Mouse (Mus musculus) kidney, adult 2 months (tissue): ENCODE measurements around the gene Gpbp1l1. TPM values are rescaled to one million over a fixed set of nuclear protein-coding genes. Genes with fewer than 3 reads are reported as not detected.

Source experiments
- DNase-seq: peaks from one replicate; pipeline ENCODE4 v3.0.0; 2021
- H3K27ac ChIP-seq: fragments of 200-500 bp; 2 replicates; pipeline ENCODE4 v1.5.1; 2012; ENCODE audit warnings: low read depth, low read length, control low read depth, inconsistent platforms; ENCODE audit not compliant: insufficient read depth
- H3K27me3 ChIP-seq: fragments of 200-500 bp; replicated peaks from 2 replicates; pipeline ENCODE4 v1.6.1; 2012; ENCODE audit warnings: mild to moderate bottlenecking, moderate library complexity, low read length, inconsistent platforms; ENCODE audit not compliant: control insufficient read depth, insufficient read depth
- H3K36me3 ChIP-seq: fragments of 200-500 bp; 2 replicates; pipeline ENCODE4 v1.6.1; 2012; ENCODE audit warnings: mild to moderate bottlenecking, moderate library complexity, low read length, inconsistent platforms; ENCODE audit not compliant: control insufficient read depth, insufficient read depth
- H3K4me1 ChIP-seq: fragments of 200-500 bp; 2 replicates; pipeline ENCODE4 v1.6.1; 2011; ENCODE audit warnings: low read length; ENCODE audit not compliant: control insufficient read depth, insufficient read depth
- H3K4me3 ChIP-seq: fragments of 200-500 bp; 2 replicates; pipeline ENCODE4 v1.5.1; 2011; ENCODE audit warnings: mild to moderate bottlenecking, low read depth, low read length, control low read depth; ENCODE audit not compliant: insufficient read depth
- CTCF ChIP-seq: fragments of 200-500 bp; conservative IDR thresholded peaks from 2 replicates; pipeline ENCODE4 v1.5.1; 2011; ENCODE audit warnings: low read depth, mild to moderate bottlenecking, control low read depth, low read length, moderate library complexity, mixed read lengths; ENCODE audit not compliant: insufficient read depth, insufficient read length
- POLR2A ChIP-seq: fragments of 200-500 bp; IDR thresholded peaks from one replicate; pipeline ENCODE4 v1.6.1; 2011; ENCODE audit warnings: low read depth, low read length, control low read depth
- WGBS: fragments of 180-500 bp; shearing (Covaris S2); methylation state at CpG from one replicate; pipeline ENCODE4 v1.1.7; 2018; 5-methylcytosine and 5-hydroxymethylcytosine counted together
- polyA plus RNA-seq: library from polyadenylated mRNA; depleted of rRNA; stranded (reverse); fragments of >200 nt; gene quantifications from 2 replicates; pipeline ENCODE4 v1.2.3, GENCODE M21; 2012; rRNA removed

Gpbp1l1 gene
- polyA plus RNA-seq, 1 experiment, result 46.7 TPM

GRCm38 (mm10) chr4:116624831-116625230 lies 67.4 kb downstream of the Gpbp1l1 start:
- Histone ChIP-seq H3K4me3 (no peak overlapping the region), H3K27ac (no peak overlapping the region), H3K4me1 (peaks cover 4% of the 10 kb centered on the region; the same call in 1 of the 2 replicates), H3K27me3 (no peaks in the 10 kb centered on the region), H3K36me3 (0 out of 2 replicates have a peak, but pooled peaks cover 2% of the 10 kb centered on the region)
- TF ChIP-seq CTCF, result no peak
- no peak for DNase-seq
- 93% methylated on average over 4 of the region's 4 CpGs for WGBS

DNA sequence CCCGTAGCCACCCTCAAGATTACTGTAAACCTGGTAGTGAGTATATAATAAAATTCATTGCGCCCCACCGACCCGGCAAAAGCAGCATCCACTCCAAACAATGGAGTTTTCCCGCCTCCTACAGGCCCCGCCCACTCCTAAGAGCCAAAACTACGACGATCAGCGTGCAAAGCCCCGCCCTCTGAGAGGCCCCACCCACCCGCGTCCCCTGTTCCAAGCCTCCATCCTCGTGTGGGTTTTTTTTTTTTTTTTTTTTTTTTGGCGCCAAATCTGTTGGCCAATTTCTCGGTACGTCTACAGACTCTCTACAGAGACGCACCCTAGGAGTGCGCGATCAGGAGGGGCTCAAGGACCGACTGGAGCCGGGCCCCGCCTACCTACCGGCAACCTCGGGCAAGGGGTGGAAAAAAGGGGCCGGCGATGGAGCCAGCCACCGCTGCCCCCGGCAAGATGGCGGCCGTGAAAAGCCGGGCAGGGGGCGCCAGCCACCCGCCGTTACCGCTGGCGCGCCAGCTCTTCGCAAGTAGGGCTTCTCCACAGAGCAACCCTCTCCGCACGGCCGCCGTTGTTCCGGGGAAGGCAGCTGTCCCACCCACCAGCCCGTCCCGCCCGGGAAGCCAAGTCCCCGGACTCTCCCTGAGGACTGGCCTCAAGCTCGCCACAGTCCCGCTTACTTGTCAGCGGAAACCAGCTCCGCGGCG lies 69.3 kb downstream of the Gpbp1l1 start:
- peak overlapping the region; percentile 2; the same call in 1 of the 2 replicates for H3K27ac ChIP-seq
- TF ChIP-seq POLR2A (no peak), CTCF (no peak)
- H3K27me3 ChIP-seq, result no peaks in the 10 kb centered on the region
- H3K36me3 ChIP-seq, result no peaks in the 10 kb centered on the region
- under 1% methylated on average over 53 of the region's 53 CpGs for WGBS
- peak overlapping the region; percentile 59 for H3K4me3 ChIP-seq
- DNase-seq, result peak; percentile 89
- H3K4me1 ChIP-seq, result peaks cover 4% of the 10 kb centered on the region; the same call in 1 of the 2 replicates

DNA sequence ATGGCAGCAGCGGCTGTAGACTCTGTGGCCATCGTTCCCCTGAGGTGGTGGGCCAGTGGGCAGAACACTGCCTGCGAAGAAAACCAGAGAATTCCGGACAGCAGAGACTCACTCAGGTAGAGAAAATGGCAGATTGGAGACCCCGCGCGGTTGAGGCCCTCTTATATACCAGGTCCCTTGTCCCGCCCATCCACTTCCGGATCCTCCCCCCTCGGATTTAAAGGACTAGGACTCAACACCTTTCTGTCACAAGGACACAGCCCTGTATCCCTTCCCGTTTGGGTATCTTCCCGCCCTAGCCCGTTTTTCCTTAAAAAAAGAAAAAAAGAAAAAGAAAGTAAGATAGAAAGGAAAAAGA lies 69.9 kb downstream of the Gpbp1l1 start:
- Histone ChIP-seq H3K27ac (peak overlapping the region; percentile 2; the same call in 1 of the 2 replicates), H3K27me3 (no peaks in the 10 kb centered on the region), H3K4me3 (peak overlapping the region; percentile 59), H3K36me3 (no peaks in the 10 kb centered on the region), H3K4me1 (peaks cover 4% of the 10 kb centered on the region; the same call in 1 of the 2 replicates)
- DNase-seq, result peak; percentile 96
- WGBS, result under 1% methylated on average over 13 of the region's 13 CpGs
- peak; percentile 80 for TF ChIP-seq POLR2A
- TF ChIP-seq CTCF, result no peak

GRCm38 (mm10) chr4:116627722-116628662 lies 70.5 kb downstream of the Gpbp1l1 start, which contains the start of gene Nasp:
Nasp (minus strand) TSS chr4:116627941.
- Histone ChIP-seq H3K27ac (peak within 1 kb of the TSS; percentile 2; the same call in 1 of the 2 replicates), H3K27me3 (no peaks in the 10 kb centered on the region), H3K4me1 (peaks cover 4% of the 10 kb centered on the region; the same call in 1 of the 2 replicates), H3K36me3 (no peaks in the 10 kb centered on the region), H3K4me3 (peak within 1 kb of the TSS; percentile 59)
- DNase-seq, result peak; percentile 93
- TF ChIP-seq CTCF (no peak), POLR2A (no peak)
- WGBS, result 4% methylated on average over 23 of the region's 23 CpGs

- peaks cover 15% of the 10 kb centered on the region; the same call in 1 of the 2 replicates for H3K36me3 ChIP-seq
- no peak for DNase-seq
- H3K27ac ChIP-seq, result no peak overlapping the region
- H3K4me3 ChIP-seq, result no peak overlapping the region
- WGBS, result 72% methylated on average over 1 of the region's 1 CpGs
- TF ChIP-seq CTCF, result no peak
- no peak for TF ChIP-seq POLR2A
- H3K27me3 ChIP-seq, result no peaks in the 10 kb centered on the region
- H3K4me1 ChIP-seq, result no peaks in the 10 kb centered on the region
Observed at GRCm38 (mm10) chr4:116635197-116635596, 77.7 kb downstream of the Gpbp1l1 start.

DNA sequence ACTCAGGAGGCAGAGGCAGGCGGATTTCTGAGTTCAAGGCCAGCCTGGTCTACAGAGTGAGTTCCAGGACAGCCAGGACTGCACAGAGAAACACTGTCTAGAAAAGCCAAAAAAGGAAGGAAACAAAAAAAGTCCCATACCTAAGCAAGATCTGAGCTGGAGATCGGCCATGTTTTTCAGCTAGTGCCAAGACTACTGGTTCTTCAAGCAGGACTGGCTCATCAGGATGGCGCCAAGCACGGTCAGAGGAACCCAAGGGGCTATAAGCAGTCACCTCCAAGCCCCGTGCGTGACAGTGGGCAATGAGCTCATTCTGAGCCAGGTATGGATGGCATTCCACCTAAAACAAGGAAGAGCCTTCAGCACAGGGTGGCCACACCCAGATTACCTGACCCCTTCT lies 81.4 kb downstream of the Gpbp1l1 start:
- TF ChIP-seq CTCF (no peak), POLR2A (no peak)
- no peak overlapping the region for H3K4me3 ChIP-seq
- H3K27me3 ChIP-seq, result no peaks in the 10 kb centered on the region
- DNase-seq, result no peak
- H3K27ac ChIP-seq, result no peak overlapping the region
- peaks cover 28% of the 10 kb centered on the region for H3K36me3 ChIP-seq
- no peaks in the 10 kb centered on the region for H3K4me1 ChIP-seq
- 88% methylated on average over 6 of the region's 6 CpGs for WGBS

GRCm38 (mm10) chr4:116642071-116642470 lies 84.6 kb downstream of the Gpbp1l1 start:
- H3K36me3 ChIP-seq, result peaks cover 25% of the 10 kb centered on the region
- no peak overlapping the region for H3K4me3 ChIP-seq
- H3K27me3 ChIP-seq, result no peaks in the 10 kb centered on the region
- H3K4me1 ChIP-seq, result peaks cover 9% of the 10 kb centered on the region
- TF ChIP-seq POLR2A (no peak), CTCF (0 out of 2 replicates have a peak, but pooled peaks have one; percentile 9)
- no peak overlapping the region for H3K27ac ChIP-seq
- no peak for DNase-seq
- WGBS, result 100% methylated on average over 1 of the region's 1 CpGs

Other genes starting within 250 kb of the Gpbp1l1 start
- 45.1 and 61.9 TPM in 2 replicates for gene Mast2, start 93.5 kb upstream of the Gpbp1l1 start, polyA plus RNA-seq
- gene Ipp, start 50.1 kb upstream of the Gpbp1l1 start, polyA plus RNA-seq, result 3.6 and 5.2 TPM in 2 replicates
- 6.0 and 9.9 TPM in 2 replicates for gene Tmem69, start 1.7 kb upstream of the Gpbp1l1 start, polyA plus RNA-seq
- 9.1 and 10.4 TPM in 2 replicates for gene Ccdc17, start 39.0 kb downstream of the Gpbp1l1 start, polyA plus RNA-seq
- 2.5 and 3.9 TPM in 2 replicates for gene Nasp, start 70.3 kb downstream of the Gpbp1l1 start, polyA plus RNA-seq
- 2,926 and 3,067 TPM in 2 replicates for gene Akr1a1, start 94.0 kb downstream of the Gpbp1l1 start, polyA plus RNA-seq
- gene Prdx1, start 127.9 kb downstream of the Gpbp1l1 start, polyA plus RNA-seq, result 282 and 478 TPM in 2 replicates
- gene Mmachc, start 150.7 kb downstream of the Gpbp1l1 start, polyA plus RNA-seq, result 28.8 and 30.3 TPM in 2 replicates
- gene Ccdc163, start 150.9 kb downstream of the Gpbp1l1 start, polyA plus RNA-seq, result 29.2 and 34.5 TPM in 2 replicates
- gene Tesk2, start 163.3 kb downstream of the Gpbp1l1 start, polyA plus RNA-seq, result 10.7 and 11.7 TPM in 2 replicates
- 19.2 and 19.6 TPM in 2 replicates for gene Toe1, start 250.0 kb downstream of the Gpbp1l1 start, polyA plus RNA-seq